19 mouse cellular contexts compared by ENCODE assay signal in genomic region chr3:134602919-134603318, GRCm38 (mm10).
A peak's percentile ranks its signal among the peaks of the same experiment; 100 is the strongest.
DNase-seq lines count a peak whose midpoint lies in the region; ATAC-seq lines count a peak whose summit lies in the region.
"Had no signal": no experiment of that assay in that cellular context is flagged by ENCODE, and none has a peak within 500 bp of the region (broad histone marks: within the 10 kb centered on the region; RNA-seq: fewer than 3 reads in every experiment).

No protein-coding gene starts in this region.

- H3K4me1 ChIP-seq in hindbrain, embryonic 11.5 days (replicated peaks; ENCODE audit: control insufficient read depth, insufficient read depth, low read length), result 0 out of 2 replicates have a peak, but pooled peaks cover 2% of the 10 kb centered on the region
- peaks cover 6% of the 10 kb centered on the region; the same call in 1 of the 2 replicates for H3K4me1 ChIP-seq in hindbrain, embryonic 16.5 days (ENCODE audit: control insufficient read depth, insufficient read depth, low read depth, low read length)
- H3K4me1 ChIP-seq in neural tube, embryonic 11.5 days (ENCODE audit: control insufficient read depth, insufficient read depth, low read length), result no peaks in the 10 kb centered on the region
- H3K4me1 ChIP-seq: embryonic facial prominence, embryonic 15.5 days; liver, embryonic 12.5 days had no signal

- 52% methylated on average over 4 of the region's 4 CpGs for WGBS in hindbrain, embryonic 11.5 days
- WGBS in hindbrain, embryonic 16.5 days, result 23% methylated on average over 4 of the region's 4 CpGs
- WGBS in neural tube, embryonic 11.5 days, result 59% methylated on average over 4 of the region's 4 CpGs

- no peak overlapping the region for H3K4me3 ChIP-seq in hindbrain, embryonic 11.5 days (ENCODE audit: low read depth, low read length)
- no peak overlapping the region for H3K4me3 ChIP-seq in hindbrain, embryonic 16.5 days (ENCODE audit: low read length)
- H3K4me3 ChIP-seq in neural tube, embryonic 11.5 days (ENCODE audit: low read depth, low read length), result no peak overlapping the region
- H3K4me3 ChIP-seq: embryonic facial prominence, embryonic 15.5 days; liver, embryonic 12.5 days; midbrain, embryonic 13.5 days had no signal

- no peak overlapping the region for H3K27ac ChIP-seq in hindbrain, embryonic 11.5 days (ENCODE audit: low read depth, low read length)
- H3K27ac ChIP-seq in hindbrain, embryonic 16.5 days (ENCODE audit: low read depth, low read length), result no peak overlapping the region
- no peak overlapping the region for H3K27ac ChIP-seq in neural tube, embryonic 11.5 days (ENCODE audit: low read depth, low read length)
- H3K27ac ChIP-seq: embryonic facial prominence, embryonic 15.5 days; liver, embryonic 12.5 days; midbrain, embryonic 13.5 days had no signal

- no peaks in the 10 kb centered on the region for H3K9me3 ChIP-seq in hindbrain, embryonic 11.5 days (ENCODE audit: control insufficient read depth, low read length)
- H3K9me3 ChIP-seq in hindbrain, embryonic 16.5 days (ENCODE audit: control insufficient read depth, low read length), result no peaks in the 10 kb centered on the region
- H3K9me3 ChIP-seq in neural tube, embryonic 11.5 days (ENCODE audit: control insufficient read depth, low read length), result no peaks in the 10 kb centered on the region
- H3K9me3 ChIP-seq: embryonic facial prominence, embryonic 15.5 days; G1E; liver, embryonic 12.5 days; midbrain, embryonic 13.5 days had no signal

- no peaks in the 10 kb centered on the region for H3K36me3 ChIP-seq in hindbrain, embryonic 11.5 days (ENCODE audit: control insufficient read depth, insufficient read depth, low read length)
- no peaks in the 10 kb centered on the region for H3K36me3 ChIP-seq in hindbrain, embryonic 16.5 days (ENCODE audit: control insufficient read depth, insufficient read depth, low read length)
- no peaks in the 10 kb centered on the region for H3K36me3 ChIP-seq in neural tube, embryonic 11.5 days (ENCODE audit: control insufficient read depth, insufficient read depth, low read length)
- H3K36me3 ChIP-seq: embryonic facial prominence, embryonic 15.5 days; G1E; liver, embryonic 12.5 days; midbrain, embryonic 13.5 days had no signal

- no peak overlapping the region for H3K4me2 ChIP-seq in hindbrain, embryonic 11.5 days (replicated peaks; ENCODE audit: low read depth, low read length)
- no peak overlapping the region for H3K4me2 ChIP-seq in hindbrain, embryonic 16.5 days (ENCODE audit: low read length)
- no peak overlapping the region for H3K4me2 ChIP-seq in neural tube, embryonic 11.5 days (ENCODE audit: low read depth)
- H3K4me2 ChIP-seq: embryonic facial prominence, embryonic 15.5 days; liver, embryonic 12.5 days; midbrain, embryonic 13.5 days had no signal

- peak; percentile 76 to 80 for DNase-seq in cerebellum, postnatal 10 days
- DNase-seq in cerebellum, adult 18-20 months, result no peak
- DNase-seq in hindbrain, embryonic 11.5 days (ENCODE audit: low spot score), result peak; percentile 18
- peak; percentile 79 for DNase-seq in left cerebral cortex, postnatal 4 days
- no peak for DNase-seq in left cerebral cortex, adult 18-20 months (ENCODE audit: low spot score in 2 of 2)
- DNase-seq in neural tube, embryonic 11.5 days (ENCODE audit: low spot score), result peak; percentile 14
- DNase-seq in neural tube, embryonic 10.5 days (ENCODE audit: extremely low spot score, low spot score), result no peak
- DNase-seq: cerebellum, adult 9-11 months; gastrocnemius, postnatal 14 days; heart, adult 18-20 months; heart, postnatal 36 days; kidney, adult 9 months; right cerebral cortex, adult 18-20 months; thymus, postnatal 14 days had no signal

- 0 out of 2 replicates have a peak, but pooled peaks have one; percentile 10 for ATAC-seq in hindbrain, embryonic 11.5 days (ENCODE audit: low FRiP score)
- no peak for ATAC-seq in hindbrain, embryonic 16.5 days
- ATAC-seq in neural tube, embryonic 11.5 days (ENCODE audit: insufficient read depth, low FRiP score, low TSS enrichment), result no peak
- ATAC-seq: liver, embryonic 12.5 days; midbrain, embryonic 13.5 days had no signal

- no peak overlapping the region for H3K9ac ChIP-seq in hindbrain, embryonic 11.5 days (ENCODE audit: low read depth, low read length)
- no peak overlapping the region for H3K9ac ChIP-seq in hindbrain, embryonic 16.5 days (ENCODE audit: low read depth, low read length)
- H3K9ac ChIP-seq in neural tube, embryonic 11.5 days (ENCODE audit: low read length), result no peak overlapping the region
- H3K9ac ChIP-seq: embryonic facial prominence, embryonic 15.5 days; liver, embryonic 12.5 days; midbrain, embryonic 13.5 days had no signal

- intact Hi-C loops in left cerebral cortex, postnatal 4 days (cut with DNase I), result no loop called here

- H3K27me3 ChIP-seq in hindbrain, embryonic 11.5 days (ENCODE audit: control insufficient read depth, insufficient read depth, low read length), result no peaks in the 10 kb centered on the region
- H3K27me3 ChIP-seq in hindbrain, embryonic 16.5 days (replicated peaks; ENCODE audit: control insufficient read depth, insufficient read depth, low read length), result no peaks in the 10 kb centered on the region
- no peaks in the 10 kb centered on the region for H3K27me3 ChIP-seq in neural tube, embryonic 11.5 days (ENCODE audit: control insufficient read depth, insufficient read depth, low read length)
- H3K27me3 ChIP-seq: embryonic facial prominence, embryonic 15.5 days; liver, embryonic 12.5 days; midbrain, embryonic 13.5 days had no signal

Comparison
In these comparisons a context has a peak if more than half of its experiments do, and no peak if none do; other contexts are left out.
1. DNase-seq: peak in cerebellum, postnatal 10 days (2 of 2), hindbrain, embryonic 11.5 days (single experiment), left cerebral cortex, postnatal 4 days (single experiment) and neural tube, embryonic 11.5 days (single experiment); none in cerebellum, adult 18-20 months (0 of 2), left cerebral cortex, adult 18-20 months (0 of 2) and neural tube, embryonic 10.5 days (single experiment).